Mouse (Mus musculus) myocyte (in vitro differentiated cells): Measurements from ENCODE around the gene Ngp.

Experiments used
- MAX ChIP-seq: IDR thresholded peaks from one replicate; pipeline ENCODE4 v1.6.1; 2011; ENCODE audit warnings: low read depth, mild to moderate bottlenecking, control low read depth
- POLR2A ChIP-seq: IDR thresholded peaks from one replicate; pipeline ENCODE4 v1.6.1; 2011; ENCODE audit warnings: low read depth, mild to moderate bottlenecking, control low read depth, moderate library complexity; ENCODE audit not compliant: insufficient read length
- TCF12 ChIP-seq: IDR thresholded peaks from one replicate; pipeline ENCODE4 v1.6.1; 2011; ENCODE audit warnings: mild to moderate bottlenecking, control low read depth; ENCODE audit not compliant: poor library complexity, insufficient read depth, severe bottlenecking

GRCm38 (mm10) chr9:110466179-110466578 lies 46.6 kb downstream of the Ngp start:
- TF ChIP-seq POLR2A (no peak), MAX (no peak), TCF12 (no peak)
